Mouse (Mus musculus) cortical plate, adult 2 months (tissue): ENCODE data around the gene Gm3854.

Source experiments
- CTCF ChIP-seq: fragments of 200-500 bp; IDR thresholded peaks from 2 replicates; pipeline ENCODE4 v1.5.1; 2011; ENCODE audit warnings: mild to moderate bottlenecking, control low read depth, low read length; ENCODE audit not compliant: insufficient read depth; ENCODE audit errors: extremely low read depth
- POLR2A ChIP-seq: fragments of 200-500 bp; IDR thresholded peaks from 2 replicates; pipeline ENCODE4 v1.6.1; 2011; ENCODE audit warnings: mild to moderate bottlenecking, low read length, control low read depth; ENCODE audit not compliant: insufficient read depth; ENCODE audit errors: extremely low read depth

DNA sequence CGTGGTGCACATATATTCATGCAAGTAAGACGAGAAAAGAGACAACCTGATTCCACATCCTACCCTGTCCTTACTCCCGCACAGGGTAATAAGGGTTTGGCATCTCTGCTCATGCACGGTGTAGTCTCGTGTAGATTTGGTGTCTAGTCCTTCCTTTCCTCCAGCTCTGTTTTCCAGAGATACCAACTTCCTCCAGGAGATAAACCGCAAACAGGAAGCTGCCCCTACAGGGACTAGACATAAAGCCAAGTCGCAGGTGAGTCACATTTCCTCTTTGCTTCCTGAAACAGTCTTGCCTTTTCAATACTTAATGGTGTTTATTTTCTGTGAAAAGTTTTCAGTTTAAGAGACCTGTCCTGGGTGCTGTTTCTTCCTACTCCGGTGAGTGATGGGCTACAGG lies 40.5 kb downstream of the Gm3854 start:
- no peak for TF ChIP-seq CTCF
- TF ChIP-seq POLR2A: no peak
